Mouse (Mus musculus): ENCODE measurements around the gene Dtnb. TPM values are rescaled to one million over a fixed set of nuclear protein-coding genes. Genes with fewer than 3 reads are reported as not detected.

Dtnb gene
- polyA plus RNA-seq, 1 experiment from 2014 or later, result 35.3 TPM

- 0 out of 2 replicates have a peak, but pooled peaks cover 4% of the 10 kb centered on the region for H3K4me1 ChIP-seq
- no peak for ATAC-seq (ENCODE audit: low FRiP score, low read depth)
- no peaks in the 10 kb centered on the region for H3K9me3 ChIP-seq
- H3K4me2 ChIP-seq (replicated peaks), result no peak overlapping the region
- H3K36me3 ChIP-seq, result no peaks in the 10 kb centered on the region
- 80% methylated on average over 2 of the region's 2 CpGs for WGBS
- H3K27ac ChIP-seq (replicated peaks), result no peak overlapping the region
- H3K9ac ChIP-seq (replicated peaks), result no peak overlapping the region
- H3K4me3 ChIP-seq, result no peak overlapping the region
- no peaks in the 10 kb centered on the region for H3K27me3 ChIP-seq
These were observed 198.4 kb downstream of the Dtnb start for GRCm38 (mm10) chr12:3770546-3770945.

- H3K9me3 ChIP-seq, result no peaks in the 10 kb centered on the region
- H3K4me1 ChIP-seq, result 0 out of 2 replicates have a peak, but pooled peaks cover 4% of the 10 kb centered on the region
- H3K27me3 ChIP-seq, result no peaks in the 10 kb centered on the region
- WGBS, result 93% methylated on average over 2 of the region's 2 CpGs
- ATAC-seq (ENCODE audit: low FRiP score, low read depth), result no peak
- H3K4me2 ChIP-seq (replicated peaks), result no peak overlapping the region
- no peak overlapping the region for H3K4me3 ChIP-seq
- no peak overlapping the region for H3K27ac ChIP-seq (replicated peaks)
- no peak overlapping the region for H3K9ac ChIP-seq (replicated peaks)
- no peaks in the 10 kb centered on the region for H3K36me3 ChIP-seq
These were observed 198.9 kb downstream of the Dtnb start for GRCm38 (mm10) chr12:3771080-3771479.

GRCm38 (mm10) chr12:3773643-3774042 is 201.5 kb downstream of the Dtnb start:
- Histone ChIP-seq H3K36me3 (no peaks in the 10 kb centered on the region), H3K4me3 (no peak overlapping the region), H3K27ac (replicated peaks) (no peak overlapping the region), H3K27me3 (no peaks in the 10 kb centered on the region), H3K9ac (replicated peaks) (no peak overlapping the region), H3K9me3 (no peaks in the 10 kb centered on the region), H3K4me2 (replicated peaks) (no peak overlapping the region), H3K4me1 (0 out of 2 replicates have a peak, but pooled peaks cover 4% of the 10 kb centered on the region)
- ATAC-seq (ENCODE audit: low FRiP score, low read depth), result no peak
- WGBS, result 89% methylated on average over 3 of the region's 3 CpGs

- Histone ChIP-seq H3K36me3 (no peaks in the 10 kb centered on the region), H3K9ac (replicated peaks) (no peak overlapping the region)
- ATAC-seq (ENCODE audit: low FRiP score, low read depth), result no peak
These were observed 203.8 kb downstream of the Dtnb start for GRCm38 (mm10) chr12:3776015-3776414.

GRCm38 (mm10) chr12:3777682-3778081 is 205.5 kb downstream of the Dtnb start:
- H3K4me3 ChIP-seq, result no peak overlapping the region
- no peak overlapping the region for H3K4me2 ChIP-seq (replicated peaks)
- WGBS, result 93% methylated on average over 5 of the region's 5 CpGs
- H3K9ac ChIP-seq (replicated peaks), result no peak overlapping the region
- no peaks in the 10 kb centered on the region for H3K36me3 ChIP-seq
- H3K4me1 ChIP-seq, result peaks cover 28% of the 10 kb centered on the region
- no peaks in the 10 kb centered on the region; the same call in 1 of the 2 replicates for H3K27me3 ChIP-seq
- H3K9me3 ChIP-seq, result no peaks in the 10 kb centered on the region
- no peak overlapping the region for H3K27ac ChIP-seq (replicated peaks)
- ATAC-seq (ENCODE audit: low FRiP score, low read depth), result no peak

More at GRCm38 (mm10) chr12:3776015-3776414, 203.8 kb downstream of the Dtnb start:
- no peak overlapping the region for H3K27ac ChIP-seq (replicated peaks)
- H3K4me3 ChIP-seq, result no peak overlapping the region
- H3K9me3 ChIP-seq, result no peaks in the 10 kb centered on the region
- H3K4me2 ChIP-seq (replicated peaks), result no peak overlapping the region
- peaks cover 14% of the 10 kb centered on the region for H3K4me1 ChIP-seq
- WGBS, result 95% methylated on average over 2 of the region's 2 CpGs
- no peaks in the 10 kb centered on the region for H3K27me3 ChIP-seq

GRCm38 (mm10) chr12:3778286-3778685 is 206.1 kb downstream of the Dtnb start:
- H3K27ac ChIP-seq (replicated peaks), result no peak overlapping the region
- WGBS, result 79% methylated on average over 6 of the region's 6 CpGs
- no peaks in the 10 kb centered on the region for H3K9me3 ChIP-seq
- no peak overlapping the region for H3K9ac ChIP-seq (replicated peaks)
- H3K4me1 ChIP-seq, result peaks cover 34% of the 10 kb centered on the region
- no peak overlapping the region for H3K4me3 ChIP-seq
- H3K4me2 ChIP-seq (replicated peaks), result no peak overlapping the region
- H3K27me3 ChIP-seq, result no peaks in the 10 kb centered on the region; the same call in 1 of the 2 replicates
- no peaks in the 10 kb centered on the region for H3K36me3 ChIP-seq
- ATAC-seq (ENCODE audit: low FRiP score, low read depth), result no peak

GRCm38 (mm10) chr12:3779639-3780038 is 207.5 kb downstream of the Dtnb start:
- Histone ChIP-seq H3K27me3 (no peaks in the 10 kb centered on the region; the same call in 1 of the 2 replicates), H3K9me3 (no peaks in the 10 kb centered on the region), H3K4me2 (replicated peaks) (no peak overlapping the region), H3K36me3 (no peaks in the 10 kb centered on the region), H3K4me1 (peaks cover 48% of the 10 kb centered on the region), H3K9ac (replicated peaks) (no peak overlapping the region), H3K4me3 (no peak overlapping the region), H3K27ac (replicated peaks) (no peak overlapping the region)
- ATAC-seq (ENCODE audit: low FRiP score, low read depth), result no peak
- WGBS, result 81% methylated on average over 2 of the region's 2 CpGs

GRCm38 (mm10) chr12:3780405-3780891 is 208.3 kb downstream of the Dtnb start:
- Histone ChIP-seq H3K27ac (replicated peaks) (peak overlapping the region; percentile 70), H3K4me1 (peaks cover 50% of the 10 kb centered on the region), H3K4me2 (replicated peaks) (peak overlapping the region; percentile 11), H3K4me3 (no peak overlapping the region), H3K27me3 (no peaks in the 10 kb centered on the region; the same call in 1 of the 2 replicates), H3K9me3 (no peaks in the 10 kb centered on the region), H3K36me3 (no peaks in the 10 kb centered on the region), H3K9ac (replicated peaks) (no peak overlapping the region)
- ATAC-seq (ENCODE audit: low FRiP score, low read depth), result peak; percentile 72
- 6% methylated on average over 8 of the region's 8 CpGs for WGBS

GRCm38 (mm10) chr12:3780931-3781471 is 208.8 kb downstream of the Dtnb start:
- Histone ChIP-seq H3K4me2 (replicated peaks) (peak overlapping the region; percentile 11; the same call in 1 of the 2 replicates), H3K4me3 (no peak overlapping the region), H3K9me3 (no peaks in the 10 kb centered on the region), H3K36me3 (no peaks in the 10 kb centered on the region), H3K27me3 (no peaks in the 10 kb centered on the region; the same call in 1 of the 2 replicates), H3K9ac (replicated peaks) (no peak overlapping the region; the same call in 1 of the 2 replicates), H3K4me1 (peaks cover 50% of the 10 kb centered on the region), H3K27ac (replicated peaks) (peak overlapping the region; percentile 70)
- WGBS, result 28% methylated on average over 7 of the region's 7 CpGs
- peak; percentile 48 for ATAC-seq (ENCODE audit: low FRiP score, low read depth)

GRCm38 (mm10) chr12:3781482-3781881 is 209.3 kb downstream of the Dtnb start:
- H3K36me3 ChIP-seq, result no peaks in the 10 kb centered on the region
- H3K4me3 ChIP-seq, result no peak overlapping the region
- peak; percentile 74 for ATAC-seq (ENCODE audit: low FRiP score, low read depth)
- 0 out of 2 replicates have a peak overlapping the region, but pooled peaks have one; percentile 11 for H3K4me2 ChIP-seq (replicated peaks)
- peaks cover 50% of the 10 kb centered on the region for H3K4me1 ChIP-seq
- H3K27me3 ChIP-seq, result no peaks in the 10 kb centered on the region; the same call in 1 of the 2 replicates
- H3K27ac ChIP-seq (replicated peaks), result peak overlapping the region; percentile 70
- H3K9ac ChIP-seq (replicated peaks), result no peak overlapping the region; the same call in 1 of the 2 replicates
- WGBS, result 18% methylated on average over 8 of the region's 8 CpGs
- no peaks in the 10 kb centered on the region for H3K9me3 ChIP-seq

- no peak overlapping the region for H3K27ac ChIP-seq (replicated peaks)
- peaks cover 68% of the 10 kb centered on the region for H3K4me1 ChIP-seq
These were observed 211.1 kb downstream of the Dtnb start for GRCm38 (mm10) chr12:3783196-3783825.

GRCm38 (mm10) chr12:3784258-3784657 is 212.1 kb downstream of the Dtnb start:
- Histone ChIP-seq H3K27ac (replicated peaks) (no peak overlapping the region), H3K36me3 (no peaks in the 10 kb centered on the region)

More at GRCm38 (mm10) chr12:3783196-3783825, 211.1 kb downstream of the Dtnb start:
- Histone ChIP-seq H3K9ac (replicated peaks) (no peak overlapping the region), H3K4me3 (no peak overlapping the region), H3K27me3 (no peaks in the 10 kb centered on the region; the same call in 1 of the 2 replicates), H3K36me3 (no peaks in the 10 kb centered on the region), H3K4me2 (replicated peaks) (no peak overlapping the region), H3K9me3 (no peaks in the 10 kb centered on the region)
- 51% methylated on average over 3 of the region's 3 CpGs for WGBS
- ATAC-seq (ENCODE audit: low FRiP score, low read depth), result no peak

More at GRCm38 (mm10) chr12:3784258-3784657, 212.1 kb downstream of the Dtnb start:
- H3K4me3 ChIP-seq, result no peak overlapping the region
- H3K27me3 ChIP-seq, result no peaks in the 10 kb centered on the region; the same call in 1 of the 2 replicates
- 75% methylated on average over 2 of the region's 2 CpGs for WGBS
- no peaks in the 10 kb centered on the region for H3K9me3 ChIP-seq
- peaks cover 75% of the 10 kb centered on the region for H3K4me1 ChIP-seq
- no peak overlapping the region; the same call in 1 of the 2 replicates for H3K9ac ChIP-seq (replicated peaks)
- ATAC-seq (ENCODE audit: low FRiP score, low read depth), result no peak
- no peak overlapping the region for H3K4me2 ChIP-seq (replicated peaks)
